Mouse (Mus musculus): Measurements from ENCODE around the gene Kmt2e.

GRCm38 (mm10) chr5:23433720-23434597 lies at the start of gene Kmt2e:
- TF ChIP-seq CTCF (IDR thresholded peaks at IDR 0.05; ENCODE audit: low read depth) (peak; percentile 78), EP300 (IDR thresholded peaks at IDR 0.05; ENCODE audit: low read depth) (0 out of 2 replicates have a peak, but pooled peaks have one; percentile 5)
